Mouse (Mus musculus): ENCODE measurements at regions not wholly inside any gene's neighbourhood (a gene's known extent, or its start where the extent isn't known, plus 50 kb on each side); places are given as distances from the start of the nearest gene placed in this dataset.

DNA sequence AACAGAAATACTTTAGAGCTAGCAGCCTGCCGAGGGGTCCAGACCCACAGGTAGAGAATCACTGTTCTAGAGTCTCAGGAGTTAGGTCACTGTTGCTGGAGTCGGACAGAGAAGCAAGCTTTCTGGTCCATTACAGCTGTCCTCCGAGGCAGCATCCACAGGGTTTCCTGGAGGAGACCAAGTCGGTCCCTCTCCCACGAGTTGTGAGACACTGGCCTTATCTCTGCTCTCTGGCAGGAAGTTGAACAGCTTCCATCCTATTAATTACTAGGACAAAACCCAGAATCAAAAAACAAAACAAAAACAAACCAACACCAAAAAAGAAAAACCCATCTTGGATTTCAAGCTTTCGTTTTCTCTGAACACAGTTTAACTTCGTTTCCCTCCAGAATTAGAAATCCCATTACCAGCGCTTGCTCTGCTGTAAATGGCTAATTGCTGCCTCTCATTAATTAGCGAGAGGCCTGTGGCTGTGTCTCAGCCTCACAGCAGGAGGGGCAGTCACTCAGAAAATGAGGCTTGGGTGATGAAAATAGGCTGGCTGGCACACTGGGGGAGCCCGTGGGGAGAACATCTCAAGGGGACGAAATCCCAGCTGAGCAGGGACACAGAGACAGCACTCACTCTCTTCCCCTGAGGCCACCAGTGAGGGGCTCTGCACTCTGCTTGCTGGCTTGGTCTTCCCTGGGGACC is 201.3 kb downstream of the Adgrd1 start:
- Histone ChIP-seq H3K9ac (ENCODE audit: low read depth, low read length) (no peak overlapping the region), H3K27ac (no peak overlapping the region; the same call in 1 of the 2 replicates), H3K36me3 (ENCODE audit: insufficient read depth, low read length) (no peaks in the 10 kb centered on the region), H3K4me1 (replicated peaks; ENCODE audit: insufficient read depth, low read length) (no peaks in the 10 kb centered on the region), H3K4me2 (ENCODE audit: low read length) (no peak overlapping the region), H3K4me3 (replicated peaks; ENCODE audit: low read depth, low read length) (no peak overlapping the region), H3K9me3 (replicated peaks; ENCODE audit: low read length) (no peaks in the 10 kb centered on the region), H3K27me3 (ENCODE audit: insufficient read depth, low read length) (no peaks in the 10 kb centered on the region)
- DNase-seq (ENCODE audit: low spot score): peak; percentile 40
- WGBS: 24% methylated on average over 11 of the region's 11 CpGs
- TF ChIP-seq CTCF (IDR thresholded peaks at IDR 0.05; ENCODE audit: low read depth): no peak
- ATAC-seq (replicated peaks; ENCODE audit: low FRiP score, low read depth): no peak

DNA sequence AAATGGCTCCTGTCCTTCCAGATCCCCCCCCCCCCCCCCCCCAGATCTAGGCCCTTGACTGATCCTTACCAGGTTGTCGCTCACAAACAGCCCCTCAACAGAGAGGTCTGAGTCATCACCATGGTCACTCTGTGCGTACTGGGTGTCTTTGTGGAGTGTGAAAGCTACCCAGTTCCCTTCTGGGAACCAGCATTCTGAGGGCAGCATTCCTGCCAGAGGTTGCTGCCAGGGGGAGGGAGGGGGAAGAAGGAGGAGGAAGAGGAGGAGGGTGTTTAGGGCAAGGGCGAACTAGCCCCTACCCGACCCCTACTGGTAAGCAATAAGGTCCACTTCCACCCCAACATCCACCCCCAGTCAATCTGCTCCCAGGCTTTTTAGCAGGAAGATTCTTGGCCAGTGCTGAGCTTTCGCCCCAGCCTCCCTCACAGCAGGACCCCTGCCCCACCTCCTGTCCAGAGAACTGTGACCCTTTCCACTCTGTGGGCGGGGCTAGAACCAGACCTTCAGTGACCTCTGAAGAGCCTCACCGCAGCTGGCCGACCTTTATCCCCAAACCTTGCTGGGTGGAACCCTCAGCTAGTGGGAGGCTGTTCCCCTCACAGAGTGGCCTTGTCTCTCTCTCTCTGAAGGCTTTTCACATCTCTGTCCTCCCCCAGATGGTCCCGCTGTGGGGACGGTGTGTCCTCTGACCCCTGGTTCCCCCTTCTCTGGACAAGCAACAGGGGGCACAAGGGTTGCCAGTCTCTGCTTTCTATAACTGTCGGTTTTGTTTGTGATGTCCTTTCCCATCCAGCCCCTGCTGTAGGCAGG is 202.2 kb upstream of the Sfswap start:
- Histone ChIP-seq H3K27me3 (ENCODE audit: insufficient read depth, low read length) (no peaks in the 10 kb centered on the region), H3K36me3 (ENCODE audit: insufficient read depth, low read length) (no peaks in the 10 kb centered on the region), H3K4me2 (ENCODE audit: low read length) (no peak overlapping the region), H3K9me3 (replicated peaks; ENCODE audit: low read length) (no peaks in the 10 kb centered on the region), H3K9ac (ENCODE audit: low read depth, low read length) (no peak overlapping the region), H3K4me3 (replicated peaks; ENCODE audit: low read depth, low read length) (no peak overlapping the region), H3K27ac (no peak overlapping the region), H3K4me1 (replicated peaks; ENCODE audit: insufficient read depth, low read length) (no peaks in the 10 kb centered on the region)
- WGBS: 14% methylated on average over 11 of the region's 11 CpGs
- peak; percentile 33; the same call in 1 of the 2 replicates for ATAC-seq (replicated peaks; ENCODE audit: low FRiP score, low read depth)
- DNase-seq (ENCODE audit: low spot score): peak; percentile 13
- no peak for TF ChIP-seq CTCF (IDR thresholded peaks at IDR 0.05; ENCODE audit: low read depth)

GRCm38 (mm10) chr5:129299456-129299765 is 201.6 kb upstream of the Sfswap start:
- no peak for TF ChIP-seq CTCF (IDR thresholded peaks at IDR 0.05; ENCODE audit: low read depth)
- no peak overlapping the region for H3K9ac ChIP-seq (ENCODE audit: low read depth, low read length)
- H3K36me3 ChIP-seq (ENCODE audit: insufficient read depth, low read length): no peaks in the 10 kb centered on the region
- H3K27ac ChIP-seq: no peak overlapping the region
- no peak overlapping the region for H3K4me2 ChIP-seq (ENCODE audit: low read length)
- H3K4me3 ChIP-seq (replicated peaks; ENCODE audit: low read depth, low read length): no peak overlapping the region
- DNase-seq (ENCODE audit: low spot score): peak; percentile 58
- WGBS: 12% methylated on average over 2 of the region's 2 CpGs
- peak; percentile 53; the same call in 1 of the 2 replicates for ATAC-seq (replicated peaks; ENCODE audit: low FRiP score, low read depth)
- no peaks in the 10 kb centered on the region for H3K9me3 ChIP-seq (replicated peaks; ENCODE audit: low read length)
- no peaks in the 10 kb centered on the region for H3K4me1 ChIP-seq (replicated peaks; ENCODE audit: insufficient read depth, low read length)
- no peaks in the 10 kb centered on the region for H3K27me3 ChIP-seq (ENCODE audit: insufficient read depth, low read length)

- no peak for TF ChIP-seq CTCF (IDR thresholded peaks at IDR 0.05; ENCODE audit: low read depth)
- Histone ChIP-seq H3K9me3 (replicated peaks; ENCODE audit: low read length) (no peaks in the 10 kb centered on the region), H3K36me3 (ENCODE audit: insufficient read depth, low read length) (no peaks in the 10 kb centered on the region), H3K4me1 (replicated peaks; ENCODE audit: insufficient read depth, low read length) (no peaks in the 10 kb centered on the region), H3K4me3 (replicated peaks; ENCODE audit: low read depth, low read length) (no peak overlapping the region), H3K9ac (ENCODE audit: low read depth, low read length) (no peak overlapping the region), H3K27ac (no peak overlapping the region), H3K27me3 (ENCODE audit: insufficient read depth, low read length) (no peaks in the 10 kb centered on the region), H3K4me2 (ENCODE audit: low read length) (no peak overlapping the region)
- WGBS: 85% methylated on average over 6 of the region's 6 CpGs
- DNase-seq (ENCODE audit: low spot score) (no peak), ATAC-seq (replicated peaks; ENCODE audit: low FRiP score, low read depth) (no peak)
These were observed 200.6 kb upstream of the Sfswap start for GRCm38 (mm10) chr5:129300423-129300822.

DNA sequence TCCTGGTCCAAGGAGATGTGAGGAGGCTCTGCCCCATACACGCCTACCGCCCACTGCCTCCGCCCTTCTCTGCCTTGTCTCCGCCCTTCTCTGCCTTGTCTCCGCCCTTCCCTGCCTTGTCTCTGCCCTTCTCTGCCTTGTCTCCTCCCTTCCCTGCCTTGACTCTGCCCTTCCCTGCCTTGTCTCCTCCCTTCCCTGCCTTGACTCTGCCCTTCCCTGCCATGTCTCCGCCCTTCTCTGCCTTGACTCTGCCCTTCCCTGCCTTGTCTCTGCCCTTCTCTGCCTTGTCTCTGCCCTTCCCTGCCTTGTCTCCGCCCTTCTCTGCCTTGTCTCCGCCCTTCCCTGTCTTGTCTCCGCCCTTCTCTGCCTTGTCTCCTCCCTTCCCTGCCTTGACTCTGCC is 185.4 kb upstream of the Sfswap start:
- DNase-seq (ENCODE audit: low spot score) (no peak), ATAC-seq (replicated peaks; ENCODE audit: low FRiP score, low read depth) (no peak)
- Histone ChIP-seq H3K9me3 (replicated peaks; ENCODE audit: low read length) (no peaks in the 10 kb centered on the region), H3K4me2 (ENCODE audit: low read length) (no peak overlapping the region), H3K9ac (ENCODE audit: low read depth, low read length) (no peak overlapping the region), H3K27ac (no peak overlapping the region), H3K4me3 (replicated peaks; ENCODE audit: low read depth, low read length) (no peak overlapping the region), H3K36me3 (ENCODE audit: insufficient read depth, low read length) (no peaks in the 10 kb centered on the region), H3K4me1 (replicated peaks; ENCODE audit: insufficient read depth, low read length) (no peaks in the 10 kb centered on the region), H3K27me3 (ENCODE audit: insufficient read depth, low read length) (no peaks in the 10 kb centered on the region)
- WGBS: 65% methylated on average over 8 of the region's 9 CpGs
- TF ChIP-seq CTCF (IDR thresholded peaks at IDR 0.05; ENCODE audit: low read depth): no peak

DNA sequence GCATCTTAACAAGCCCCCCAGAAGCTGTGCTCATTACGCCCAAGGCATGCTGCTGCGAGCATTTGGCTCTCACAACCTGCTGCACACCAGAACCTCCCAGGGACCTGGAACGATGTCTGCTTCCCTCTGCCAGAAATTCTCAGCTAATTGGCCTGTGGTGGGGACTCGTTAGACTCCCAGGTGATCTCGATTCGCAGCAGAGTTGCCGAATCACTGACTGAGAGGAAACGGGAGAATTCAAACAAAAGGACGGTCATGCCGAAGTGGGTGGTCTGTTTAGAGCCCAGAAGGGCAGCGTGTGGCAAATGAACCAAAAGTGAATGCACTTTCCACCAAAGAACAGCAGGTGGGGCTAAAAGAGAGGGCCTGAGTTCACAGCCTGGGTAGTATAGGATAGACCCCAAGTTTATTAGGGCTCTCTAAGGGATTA is 169.9 kb upstream of the Sfswap start:
- Histone ChIP-seq H3K27ac (no peak overlapping the region), H3K27me3 (ENCODE audit: insufficient read depth, low read length) (no peaks in the 10 kb centered on the region), H3K4me2 (ENCODE audit: low read length) (no peak overlapping the region), H3K36me3 (ENCODE audit: insufficient read depth, low read length) (no peaks in the 10 kb centered on the region), H3K4me3 (replicated peaks; ENCODE audit: low read depth, low read length) (no peak overlapping the region), H3K9me3 (replicated peaks; ENCODE audit: low read length) (no peaks in the 10 kb centered on the region), H3K4me1 (replicated peaks; ENCODE audit: insufficient read depth, low read length) (no peaks in the 10 kb centered on the region), H3K9ac (ENCODE audit: low read depth, low read length) (no peak overlapping the region)
- ATAC-seq (replicated peaks; ENCODE audit: low FRiP score, low read depth) (no peak), DNase-seq (ENCODE audit: low spot score) (peak; percentile 19)
- 19% methylated on average over 11 of the region's 11 CpGs for WGBS
- peak; percentile 53 for TF ChIP-seq CTCF (IDR thresholded peaks at IDR 0.05; ENCODE audit: low read depth)

Measured in kidney, postnatal 0 days (tissue).